Mouse (Mus musculus): ENCODE data around the gene Tll1. TPM values are rescaled to one million over a fixed set of nuclear protein-coding genes. Genes with fewer than 3 reads are reported as not detected.

Gene Tll1
- polyA plus RNA-seq (2015; fragmentation: Nextera tagmentation; extraction: Ambion mirVana) = 0.28 and 0.54 TPM in 2 replicates

DNA sequence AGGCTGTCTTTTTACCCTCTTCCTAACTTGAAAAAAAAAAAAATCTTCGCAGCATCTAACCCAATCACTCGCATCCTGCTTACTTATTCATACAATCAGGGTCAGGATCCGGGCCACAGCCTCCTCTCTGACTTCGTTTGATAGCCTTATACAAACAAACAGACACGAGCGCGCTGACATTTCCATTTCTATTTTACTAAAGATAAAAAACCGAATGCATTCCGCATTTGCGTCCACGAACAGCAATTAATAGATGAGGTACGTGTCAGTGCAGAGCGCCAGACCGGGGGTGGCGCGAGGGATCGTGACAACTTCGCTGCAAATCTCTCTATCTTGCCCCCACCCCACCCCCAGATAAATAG, at the start of gene Tll1:
Gene Tll1 (minus strand): TSS at position 248 of the 362 bp plus-strand sequence.
- peak; percentile 28 for DNase-seq (ENCODE audit: low spot score)
- Histone ChIP-seq H3K9ac (ENCODE audit: low read depth, low read length) (peak within 1 kb of the TSS; percentile 41), H3K36me3 (ENCODE audit: insufficient read depth, low read length) (no peaks in the 10 kb centered on the region), H3K4me3 (replicated peaks; ENCODE audit: low read depth, low read length) (peak within 1 kb of the TSS; percentile 62), H3K4me2 (ENCODE audit: low read length) (peak within 1 kb of the TSS; percentile 99), H3K4me1 (replicated peaks; ENCODE audit: insufficient read depth, low read length) (peaks cover 6% of the 10 kb centered on the region), H3K27ac (no peak within 1 kb of the TSS), H3K27me3 (ENCODE audit: insufficient read depth, low read length) (0 out of 2 replicates have a peak, but pooled peaks cover 7% of the 10 kb centered on the region), H3K9me3 (replicated peaks; ENCODE audit: low read length) (no peaks in the 10 kb centered on the region)
- no peak for ATAC-seq (replicated peaks; ENCODE audit: low FRiP score, low read depth)
- no peak for TF ChIP-seq CTCF (IDR thresholded peaks at IDR 0.05; ENCODE audit: low read depth)
- WGBS = 1% methylated on average over 18 of the region's 18 CpGs

DNA sequence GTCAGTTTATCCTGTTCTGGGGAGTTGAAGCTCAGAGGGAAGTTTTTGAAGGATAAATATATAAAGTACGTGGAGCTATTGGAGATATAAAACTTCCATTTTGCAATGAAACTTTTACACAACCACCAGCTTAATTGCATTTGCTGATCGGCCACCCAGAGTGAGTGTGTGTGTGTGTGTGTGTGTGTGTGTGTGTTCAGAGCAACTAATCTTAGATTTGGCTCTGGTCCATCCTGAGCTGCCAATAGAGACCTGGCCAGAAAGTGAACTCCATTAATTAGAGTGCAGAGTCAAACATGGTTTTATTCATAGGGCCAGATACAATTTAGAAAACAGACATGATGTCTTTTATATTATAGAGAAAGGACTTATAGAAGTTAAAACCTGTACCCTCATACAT, 32.6 kb upstream of the Tll1 start:
- Histone ChIP-seq H3K27me3 (ENCODE audit: insufficient read depth, low read length) (no peaks in the 10 kb centered on the region), H3K4me3 (replicated peaks; ENCODE audit: low read depth, low read length) (no peak overlapping the region), H3K4me2 (ENCODE audit: low read length) (no peak overlapping the region), H3K4me1 (replicated peaks; ENCODE audit: insufficient read depth, low read length) (no peaks in the 10 kb centered on the region), H3K36me3 (ENCODE audit: insufficient read depth, low read length) (no peaks in the 10 kb centered on the region), H3K27ac (no peak overlapping the region), H3K9ac (ENCODE audit: low read depth, low read length) (no peak overlapping the region), H3K9me3 (replicated peaks; ENCODE audit: low read length) (no peaks in the 10 kb centered on the region)
- ATAC-seq (replicated peaks; ENCODE audit: low FRiP score, low read depth) (no peak), DNase-seq (ENCODE audit: low spot score) (no peak)
- WGBS = 82% methylated on average over 2 of the region's 2 CpGs
- no peak for TF ChIP-seq CTCF (IDR thresholded peaks at IDR 0.05; ENCODE audit: low read depth)

DNA sequence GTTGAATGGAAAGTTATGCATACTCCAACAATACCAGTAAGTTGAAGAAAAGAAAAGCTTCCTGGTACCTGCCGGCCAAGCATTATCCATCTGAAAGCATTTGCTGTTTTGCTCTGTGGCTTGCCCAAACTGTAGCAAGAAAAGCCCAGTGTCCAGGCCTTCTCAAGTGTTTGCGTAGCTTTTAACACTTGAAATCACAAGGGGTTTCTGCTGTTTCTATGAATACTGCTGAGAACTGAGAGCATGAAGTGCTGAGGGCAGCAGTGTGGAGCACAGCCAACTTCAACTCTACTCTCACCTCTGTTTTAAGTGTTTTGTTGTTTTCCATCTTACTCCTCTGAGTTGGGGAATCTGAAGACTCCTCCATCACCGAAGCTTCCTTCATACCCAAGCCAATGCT, 15.5 kb upstream of the Tll1 start:
- Histone ChIP-seq H3K4me2 (ENCODE audit: low read length) (no peak overlapping the region), H3K9me3 (replicated peaks; ENCODE audit: low read length) (no peaks in the 10 kb centered on the region), H3K27ac (no peak overlapping the region), H3K27me3 (ENCODE audit: insufficient read depth, low read length) (no peaks in the 10 kb centered on the region), H3K4me1 (replicated peaks; ENCODE audit: insufficient read depth, low read length) (no peaks in the 10 kb centered on the region), H3K4me3 (replicated peaks; ENCODE audit: low read depth, low read length) (no peak overlapping the region), H3K36me3 (ENCODE audit: insufficient read depth, low read length) (no peaks in the 10 kb centered on the region), H3K9ac (ENCODE audit: low read depth, low read length) (no peak overlapping the region)
- WGBS = 92% methylated on average over 3 of the region's 3 CpGs
- no peak for DNase-seq (ENCODE audit: low spot score)
- no peak for ATAC-seq (replicated peaks; ENCODE audit: low FRiP score, low read depth)
- TF ChIP-seq CTCF (IDR thresholded peaks at IDR 0.05; ENCODE audit: low read depth) = no peak

DNA sequence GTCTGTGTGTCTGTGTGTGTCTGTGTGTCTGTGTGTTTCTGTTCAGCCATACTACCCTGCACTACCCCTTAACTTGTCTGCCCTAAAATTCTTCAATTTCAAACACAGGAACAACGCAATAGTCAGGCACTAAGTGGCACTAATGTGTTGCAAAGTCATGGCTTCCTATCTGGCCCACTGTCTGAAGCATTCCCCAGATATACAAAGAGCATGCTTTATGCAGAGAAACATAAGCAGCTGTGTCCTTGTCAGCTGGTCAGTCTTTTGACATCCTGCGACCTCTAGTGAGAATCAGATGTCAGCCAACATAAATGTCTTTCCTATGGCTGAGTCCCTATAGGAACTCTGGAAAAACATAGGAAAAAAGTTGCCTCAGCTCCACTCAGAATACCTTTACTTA, 11.6 kb upstream of the Tll1 start:
- no peaks in the 10 kb centered on the region for H3K36me3 ChIP-seq (ENCODE audit: insufficient read depth, low read length)
- no peaks in the 10 kb centered on the region for H3K9me3 ChIP-seq (replicated peaks; ENCODE audit: low read length)
- H3K4me1 ChIP-seq (replicated peaks; ENCODE audit: insufficient read depth, low read length) = no peaks in the 10 kb centered on the region
- no peak overlapping the region for H3K9ac ChIP-seq (ENCODE audit: low read depth, low read length)
- no peak for TF ChIP-seq CTCF (IDR thresholded peaks at IDR 0.05; ENCODE audit: low read depth)
- no peak overlapping the region for H3K4me3 ChIP-seq (replicated peaks; ENCODE audit: low read depth, low read length)
- H3K27ac ChIP-seq = no peak overlapping the region
- no peaks in the 10 kb centered on the region for H3K27me3 ChIP-seq (ENCODE audit: insufficient read depth, low read length)
- H3K4me2 ChIP-seq (ENCODE audit: low read length) = no peak overlapping the region
- whole genome bisulfite sequencing = 37% methylated on average over 2 of the region's 2 CpGs
- ATAC-seq (replicated peaks; ENCODE audit: low FRiP score, low read depth) = no peak
- peak; percentile 17 for DNase-seq (ENCODE audit: low spot score)

DNA sequence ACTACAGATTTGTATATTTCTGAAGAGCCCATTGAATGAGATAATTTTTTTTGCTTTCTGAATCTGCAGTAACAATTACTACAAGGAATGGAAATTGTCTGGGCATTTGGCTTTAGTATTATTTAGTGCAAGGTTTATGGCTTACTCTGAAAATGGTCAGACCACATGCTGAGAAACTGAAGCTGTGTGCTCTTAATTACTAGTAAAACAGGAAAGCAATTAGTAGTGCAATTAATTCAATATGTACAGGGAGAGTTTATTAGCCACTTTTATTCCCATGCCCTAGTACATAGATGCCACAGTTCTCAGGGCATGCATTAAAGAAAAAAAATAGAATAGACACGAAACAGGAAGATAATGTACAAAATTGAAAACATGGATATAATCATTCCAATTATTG, 10.2 kb upstream of the Tll1 start:
- Histone ChIP-seq H3K9me3 (replicated peaks; ENCODE audit: low read length) (no peaks in the 10 kb centered on the region), H3K27ac (no peak overlapping the region), H3K36me3 (ENCODE audit: insufficient read depth, low read length) (no peaks in the 10 kb centered on the region), H3K4me1 (replicated peaks; ENCODE audit: insufficient read depth, low read length) (no peaks in the 10 kb centered on the region), H3K4me2 (ENCODE audit: low read length) (no peak overlapping the region), H3K4me3 (replicated peaks; ENCODE audit: low read depth, low read length) (no peak overlapping the region), H3K27me3 (ENCODE audit: insufficient read depth, low read length) (no peaks in the 10 kb centered on the region), H3K9ac (ENCODE audit: low read depth, low read length) (no peak overlapping the region)
- ATAC-seq (replicated peaks; ENCODE audit: low FRiP score, low read depth) (no peak), DNase-seq (ENCODE audit: low spot score) (no peak)
- WGBS = 77% methylated on average over 1 of the region's 1 CpGs
- no peak for TF ChIP-seq CTCF (IDR thresholded peaks at IDR 0.05; ENCODE audit: low read depth)

DNA sequence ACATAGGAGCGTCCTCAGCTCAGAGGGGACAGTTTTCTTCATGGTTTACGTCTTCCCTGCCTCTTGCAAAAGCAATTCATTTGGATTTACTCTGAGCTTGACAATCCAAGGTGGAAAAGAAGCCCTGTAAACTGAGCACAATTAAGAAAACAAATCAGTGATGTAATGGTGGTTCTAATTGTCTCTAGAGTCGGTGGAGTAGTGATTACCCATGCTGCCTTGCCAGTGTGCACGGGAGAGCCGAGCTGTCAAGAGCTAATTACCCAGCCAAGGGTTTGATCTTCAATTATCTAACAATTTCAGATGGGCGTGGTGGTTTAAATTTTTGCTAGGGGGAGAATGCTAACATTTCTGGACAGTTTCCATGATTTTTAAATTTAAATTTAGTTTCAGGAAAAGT, 9.3 kb upstream of the Tll1 start:
- Histone ChIP-seq H3K9ac (ENCODE audit: low read depth, low read length) (no peak overlapping the region), H3K4me3 (replicated peaks; ENCODE audit: low read depth, low read length) (no peak overlapping the region), H3K36me3 (ENCODE audit: insufficient read depth, low read length) (no peaks in the 10 kb centered on the region), H3K9me3 (replicated peaks; ENCODE audit: low read length) (no peaks in the 10 kb centered on the region), H3K4me1 (replicated peaks; ENCODE audit: insufficient read depth, low read length) (no peaks in the 10 kb centered on the region), H3K27me3 (ENCODE audit: insufficient read depth, low read length) (no peaks in the 10 kb centered on the region), H3K4me2 (ENCODE audit: low read length) (no peak overlapping the region), H3K27ac (no peak overlapping the region)
- 22% methylated on average over 6 of the region's 6 CpGs for WGBS
- DNase-seq (ENCODE audit: low spot score) (no peak), ATAC-seq (replicated peaks; ENCODE audit: low FRiP score, low read depth) (no peak)
- no peak for TF ChIP-seq CTCF (IDR thresholded peaks at IDR 0.05; ENCODE audit: low read depth)

DNA sequence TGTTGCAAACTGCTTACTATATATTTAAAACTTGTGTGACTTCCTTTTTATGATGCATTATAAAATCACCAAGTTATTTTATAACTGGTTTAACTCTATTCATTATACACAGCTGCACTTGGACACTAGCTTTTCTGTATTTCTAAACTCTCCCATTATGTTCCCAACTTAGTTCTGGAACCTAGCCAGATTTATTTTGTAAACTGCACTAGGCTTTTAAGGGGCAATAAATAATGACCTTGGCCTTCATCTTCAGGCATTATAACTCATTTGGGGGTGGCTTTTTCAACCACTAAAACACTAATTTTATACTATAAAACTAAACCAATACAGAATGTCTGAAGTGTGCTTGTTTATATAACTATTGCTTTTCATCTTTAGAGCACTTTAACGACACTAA, 8.8 kb upstream of the Tll1 start:
- Histone ChIP-seq H3K9ac (ENCODE audit: low read depth, low read length) (no peak overlapping the region), H3K4me1 (replicated peaks; ENCODE audit: insufficient read depth, low read length) (no peaks in the 10 kb centered on the region), H3K4me3 (replicated peaks; ENCODE audit: low read depth, low read length) (no peak overlapping the region), H3K4me2 (ENCODE audit: low read length) (no peak overlapping the region), H3K36me3 (ENCODE audit: insufficient read depth, low read length) (no peaks in the 10 kb centered on the region), H3K9me3 (replicated peaks; ENCODE audit: low read length) (no peaks in the 10 kb centered on the region), H3K27me3 (ENCODE audit: insufficient read depth, low read length) (no peaks in the 10 kb centered on the region), H3K27ac (no peak overlapping the region)
- DNase-seq (ENCODE audit: low spot score) = peak; percentile 79
- no peak for TF ChIP-seq CTCF (IDR thresholded peaks at IDR 0.05; ENCODE audit: low read depth)
- 37% methylated on average over 1 of the region's 1 CpGs for WGBS
- ATAC-seq (replicated peaks; ENCODE audit: low FRiP score, low read depth) = no peak

Data from kidney, postnatal 0 days (tissue).